Mouse (Mus musculus): Measurements from ENCODE around the gene 4930404H24Rik. TPM values are rescaled to one million over a fixed set of nuclear protein-coding genes. Genes with fewer than 3 reads are reported as not detected.
A peak's percentile ranks its signal among the peaks of the same experiment; 100 is the strongest.

4930404H24Rik gene
- total RNA-seq, 2 experiments from 2014 or later = not detected

- peak; percentile 48 to 54 for DNase-seq (ENCODE audit: extremely low spot score in 1 of 2, low spot score in 2 of 2)
- H3K4me3 ChIP-seq = peak overlapping the region; percentile 83
- intact Hi-C loops (cut with DNase I) = loop anchor here (2.0 kb wide), 1 partner anchor 36 kb away; the partner anchor contains the start of gene 4930404H24Rik
- H3K27ac ChIP-seq = peak overlapping the region; percentile 93
- TF ChIP-seq CTCF (IDR thresholded peaks at IDR 0.05) = no peak
Measured at GRCm38 (mm10) chr2:153528571-153529364, 36.2 kb downstream of the 4930404H24Rik start.

GRCm38 (mm10) chr2:153529365-153529781 lies 36.8 kb downstream of the 4930404H24Rik start:
- intact Hi-C loops (cut with DNase I) = loop anchor here (2.0 kb wide), 1 partner anchor 37 kb away; the partner anchor contains the start of gene 4930404H24Rik
- H3K4me3 ChIP-seq = peak overlapping the region; percentile 83
- DNase-seq (ENCODE audit: extremely low spot score in 1 of 2, low spot score in 2 of 2) = peak; percentile 50 to 56

GRCm38 (mm10) chr2:153529931-153530766 lies 37.6 kb downstream of the 4930404H24Rik start, which contains the start of gene Nol4l:
Gene Nol4l, minus strand, starts transcription at chr2:153529971.
- DNase-seq (ENCODE audit: extremely low spot score in 1 of 2, low spot score in 2 of 2) = peak; percentile 48 to 52
- H3K27ac ChIP-seq = peak within 1 kb of the TSS; percentile 93
- intact Hi-C loops (cut with DNase I) = loop anchor here (2.0 to 5.0 kb wide), 3 partner anchors 29 to 57 kb away; partner anchors contain the start of gene 4930404H24Rik
- H3K4me3 ChIP-seq = peak within 1 kb of the TSS; percentile 83
- no peak for TF ChIP-seq CTCF (IDR thresholded peaks at IDR 0.05)

More at GRCm38 (mm10) chr2:153529365-153529781, 36.8 kb downstream of the 4930404H24Rik start:
- H3K27ac ChIP-seq = peak overlapping the region; percentile 93
- TF ChIP-seq CTCF (IDR thresholded peaks at IDR 0.05) = no peak

DNA sequence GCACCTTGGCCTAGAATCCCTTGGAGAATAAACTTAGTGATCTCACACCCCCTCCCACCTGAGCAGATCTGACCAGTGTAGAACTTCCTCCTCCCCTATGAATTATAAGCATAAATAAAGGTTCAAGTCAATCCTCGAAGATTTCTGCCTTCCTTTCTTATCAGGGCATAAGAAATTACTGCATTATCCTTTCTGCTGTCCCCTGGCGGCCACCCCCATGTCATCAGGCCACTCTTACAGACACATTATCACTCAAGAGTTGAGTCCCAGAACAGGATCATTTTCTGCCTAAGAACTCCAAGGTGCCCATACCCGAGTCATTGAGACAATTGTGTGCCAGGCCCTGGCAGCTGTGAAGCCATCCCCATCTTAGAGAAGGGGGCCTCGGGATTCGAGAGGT lies 38.4 kb downstream of the 4930404H24Rik start:
- intact Hi-C loops (cut with DNase I) = loop anchor here (2.0 to 5.0 kb wide), 2 partner anchors 28 to 56 kb away; no protein-coding TSS in a partner anchor
- Histone ChIP-seq H3K27ac (no peak overlapping the region), H3K4me3 (no peak overlapping the region)
- TF ChIP-seq CTCF (IDR thresholded peaks at IDR 0.05) = no peak
- no peak for DNase-seq (ENCODE audit: extremely low spot score in 1 of 2, low spot score in 2 of 2)

- DNase-seq (ENCODE audit: extremely low spot score in 1 of 2, low spot score in 2 of 2) = no peak
- intact Hi-C loops (cut with DNase I) = loop anchor here (5.0 kb wide), 1 partner anchor 53 kb away; no protein-coding TSS in a partner anchor
- Histone ChIP-seq H3K27ac (no peak overlapping the region), H3K4me3 (no peak overlapping the region)
- no peak; the same call in 1 of the 2 replicates for TF ChIP-seq CTCF (IDR thresholded peaks at IDR 0.05)
Measured at GRCm38 (mm10) chr2:153533981-153534380, 41.4 kb downstream of the 4930404H24Rik start.

GRCm38 (mm10) chr2:153538898-153539297 lies 46.3 kb downstream of the 4930404H24Rik start:
- Histone ChIP-seq H3K4me3 (no peak overlapping the region), H3K27ac (no peak overlapping the region)
- TF ChIP-seq CTCF (IDR thresholded peaks at IDR 0.05) = no peak
- DNase-seq (ENCODE audit: extremely low spot score in 1 of 2, low spot score in 2 of 2) = no peak
- intact Hi-C loops (cut with DNase I) = no loop called here

- intact Hi-C loops (cut with DNase I) = no loop called here
- no peak for DNase-seq (ENCODE audit: extremely low spot score in 1 of 2, low spot score in 2 of 2)
- H3K4me3 ChIP-seq = no peak overlapping the region
- TF ChIP-seq CTCF (IDR thresholded peaks at IDR 0.05) = no peak
- H3K27ac ChIP-seq = no peak overlapping the region
Measured at GRCm38 (mm10) chr2:153542936-153543668, 50.5 kb downstream of the 4930404H24Rik start.

Other genes starting within 250 kb of the 4930404H24Rik start
- 10 to 100 TPM; 55.7 to 57.3 TPM for gene Kif3b, start 201.4 kb upstream of the 4930404H24Rik start, total RNA-seq (2021)
- 10 to 100 TPM; 35.6 to 38.9 TPM for gene Asxl1, start 147.0 kb upstream of the 4930404H24Rik start, total RNA-seq (2021)
- 10 to 100 TPM; 45.0 to 51.3 TPM for gene Nol4l, start 37.2 kb downstream of the 4930404H24Rik start, total RNA-seq (2021)
- 10 to 100 TPM; 26.2 to 27.1 TPM for gene Commd7, start 140.0 kb downstream of the 4930404H24Rik start, total RNA-seq (2021)
- 1 to 10 TPM; 1.1 to 1.6 TPM for gene Dnmt3b, start 156.7 kb downstream of the 4930404H24Rik start, total RNA-seq (2021)
- under 1 TPM in 1 of 2 experiments, not detected in 1; 0.16 TPM for gene Dnmt3c, start 203.9 kb downstream of the 4930404H24Rik start, total RNA-seq (2021)
- 10 to 100 TPM; 76.5 to 83.6 TPM for gene Mapre1, start 248.5 kb downstream of the 4930404H24Rik start, total RNA-seq (2021)